Mouse (Mus musculus) neural tube, embryonic 14.5 days (tissue): ENCODE measurements at regions not wholly inside any gene's neighbourhood (a gene's known extent, or its start where the extent isn't known, plus 50 kb on each side); places are given as distances from the start of the nearest gene placed in this dataset.

Source experiments
- ATAC-seq: fragments of 200-750 bp; cut with Nextera tagmentation; 2 replicates; pipeline ENCODE4 v1.8.0; 2017; ENCODE audit warnings: low read depth, mild to moderate bottlenecking, moderate TSS enrichment, moderate library complexity
- H3K27ac ChIP-seq: fragments of 300-500 bp; sonication (generic); 2 replicates; pipeline ENCODE4 v1.5.1; 2014; ENCODE audit warnings: low read depth, mild to moderate bottlenecking, control low read depth, low read length, moderate library complexity, mixed read lengths
- H3K27me3 ChIP-seq: fragments of 300-500 bp; sonication (generic); 2 replicates; pipeline ENCODE4 v1.6.1; 2014; ENCODE audit warnings: low read length; ENCODE audit not compliant: control insufficient read depth, insufficient read depth
- H3K36me3 ChIP-seq: fragments of 300-500 bp; sonication (generic); 2 replicates; pipeline ENCODE4 v1.6.1; 2014; ENCODE audit warnings: low read length, mixed read lengths; ENCODE audit not compliant: control insufficient read depth, insufficient read depth
- H3K4me1 ChIP-seq: fragments of 300-500 bp; sonication (generic); 2 replicates; pipeline ENCODE4 v1.6.1; 2014; ENCODE audit warnings: low read length; ENCODE audit not compliant: control insufficient read depth, insufficient read depth
- H3K4me2 ChIP-seq: fragments of 300-500 bp; sonication (generic); 2 replicates; pipeline ENCODE4 v1.6.1; 2014; ENCODE audit warnings: mild to moderate bottlenecking, low read depth, low read length, control low read depth
- H3K4me3 ChIP-seq: fragments of 300-500 bp; sonication (generic); 2 replicates; pipeline ENCODE4 v1.5.1; 2014; ENCODE audit warnings: low read depth, low read length, control low read depth, mixed read lengths
- H3K9ac ChIP-seq: fragments of 300-500 bp; sonication (generic); replicated peaks from 2 replicates; pipeline ENCODE4 v1.6.1; 2014; ENCODE audit warnings: low read depth, mild to moderate bottlenecking, control low read depth, low read length, mixed read lengths
- H3K9me3 ChIP-seq: fragments of 300-500 bp; sonication (generic); 2 replicates; pipeline ENCODE4 v1.6.1; 2016; ENCODE audit warnings: low read length; ENCODE audit not compliant: control insufficient read depth
- WGBS: fragments of 180-500 bp; shearing (Covaris S2); extraction: QIAGEN DNeasy Blood & Tissue Kit; methylation state at CpG from one replicate; pipeline ENCODE4 v1.1.7; 2014; 5-methylcytosine and 5-hydroxymethylcytosine counted together

- Histone ChIP-seq H3K4me3 (no peak overlapping the region), H3K4me1 (no peaks in the 10 kb centered on the region), H3K9me3 (no peaks in the 10 kb centered on the region), H3K4me2 (no peak overlapping the region), H3K27ac (no peak overlapping the region), H3K27me3 (no peaks in the 10 kb centered on the region), H3K36me3 (no peaks in the 10 kb centered on the region), H3K9ac (no peak overlapping the region)
- WGBS: 10% methylated on average over 9 of the region's 9 CpGs
- 0 out of 2 replicates have a peak, but pooled peaks have one; percentile 49 for ATAC-seq
Measured at GRCm38 (mm10) chr1:35457591-35457990, 607.8 kb downstream of the Plekhb2 start.

- H3K36me3 ChIP-seq: no peaks in the 10 kb centered on the region
- H3K9ac ChIP-seq: no peak overlapping the region
- H3K4me1 ChIP-seq: no peaks in the 10 kb centered on the region
- no peaks in the 10 kb centered on the region for H3K27me3 ChIP-seq
- no peak overlapping the region for H3K27ac ChIP-seq
- no peak overlapping the region for H3K4me3 ChIP-seq
- H3K9me3 ChIP-seq: no peaks in the 10 kb centered on the region
- no peak overlapping the region for H3K4me2 ChIP-seq
- 65% methylated on average over 3 of the region's 3 CpGs for WGBS
- no peak for ATAC-seq
Measured at GRCm38 (mm10) chr1:35465081-35465480, 603.1 kb upstream of the Hs6st1 start.

- H3K4me3 ChIP-seq: no peak overlapping the region
- H3K27ac ChIP-seq: no peak overlapping the region
- no peaks in the 10 kb centered on the region for H3K36me3 ChIP-seq
- H3K4me1 ChIP-seq: no peaks in the 10 kb centered on the region
- no peak overlapping the region for H3K9ac ChIP-seq
- ATAC-seq: peak; percentile 51; the same call in 1 of the 2 replicates
- H3K9me3 ChIP-seq: peaks cover 1% of the 10 kb centered on the region
- 23% methylated on average over 4 of the region's 4 CpGs for WGBS
- no peaks in the 10 kb centered on the region for H3K27me3 ChIP-seq
- no peak overlapping the region for H3K4me2 ChIP-seq
Measured at GRCm38 (mm10) chr1:35469185-35469753, 598.9 kb upstream of the Hs6st1 start.

- WGBS: 87% methylated on average over 1 of the region's 1 CpGs
- ATAC-seq: no peak
- H3K4me1 ChIP-seq: no peaks in the 10 kb centered on the region
- no peaks in the 10 kb centered on the region for H3K36me3 ChIP-seq
- no peak overlapping the region for H3K4me2 ChIP-seq
- no peak overlapping the region for H3K4me3 ChIP-seq
- H3K9me3 ChIP-seq: peaks cover 3% of the 10 kb centered on the region
- H3K27ac ChIP-seq: no peak overlapping the region
- H3K9ac ChIP-seq: no peak overlapping the region
- no peaks in the 10 kb centered on the region for H3K27me3 ChIP-seq
Measured at GRCm38 (mm10) chr1:35478262-35478661, 589.9 kb upstream of the Hs6st1 start.

- no peak overlapping the region for H3K27ac ChIP-seq
- ATAC-seq: peak; percentile 70; the same call in 1 of the 2 replicates
- no peak overlapping the region for H3K4me2 ChIP-seq
- WGBS: 22% methylated on average over 5 of the region's 5 CpGs
- H3K36me3 ChIP-seq: no peaks in the 10 kb centered on the region
- no peaks in the 10 kb centered on the region for H3K9me3 ChIP-seq
- no peaks in the 10 kb centered on the region for H3K27me3 ChIP-seq
- no peak overlapping the region for H3K9ac ChIP-seq
- H3K4me3 ChIP-seq: no peak overlapping the region
- H3K4me1 ChIP-seq: no peaks in the 10 kb centered on the region
Measured at GRCm38 (mm10) chr1:35495963-35496362, 572.2 kb upstream of the Hs6st1 start.

GRCm38 (mm10) chr1:35522951-35523350, 545.2 kb upstream of the Hs6st1 start:
- no peak overlapping the region for H3K9ac ChIP-seq
- peaks cover 7% of the 10 kb centered on the region; the same call in 1 of the 2 replicates for H3K4me1 ChIP-seq
- no peak overlapping the region for H3K4me2 ChIP-seq
- WGBS: 72% methylated on average over 5 of the region's 5 CpGs
- H3K27ac ChIP-seq: no peak overlapping the region
- ATAC-seq: no peak
- no peaks in the 10 kb centered on the region for H3K36me3 ChIP-seq
- H3K27me3 ChIP-seq: no peaks in the 10 kb centered on the region
- H3K9me3 ChIP-seq: no peaks in the 10 kb centered on the region
- no peak overlapping the region for H3K4me3 ChIP-seq

- Histone ChIP-seq H3K9me3 (no peaks in the 10 kb centered on the region), H3K4me1 (peaks cover 11% of the 10 kb centered on the region; the same call in 1 of the 2 replicates), H3K9ac (no peak overlapping the region), H3K27me3 (no peaks in the 10 kb centered on the region), H3K36me3 (no peaks in the 10 kb centered on the region), H3K27ac (no peak overlapping the region), H3K4me3 (no peak overlapping the region), H3K4me2 (no peak overlapping the region)
- no peak for ATAC-seq
- 53% methylated on average over 2 of the region's 2 CpGs for WGBS
Measured at GRCm38 (mm10) chr1:35523790-35524362, 544.3 kb upstream of the Hs6st1 start.

GRCm38 (mm10) chr1:35524788-35525187, 543.4 kb upstream of the Hs6st1 start:
- Histone ChIP-seq H3K36me3 (no peaks in the 10 kb centered on the region), H3K4me2 (no peak overlapping the region), H3K27ac (no peak overlapping the region), H3K9me3 (no peaks in the 10 kb centered on the region), H3K27me3 (no peaks in the 10 kb centered on the region), H3K4me1 (peaks cover 11% of the 10 kb centered on the region; the same call in 1 of the 2 replicates), H3K4me3 (no peak overlapping the region), H3K9ac (no peak overlapping the region)
- 30% methylated on average over 5 of the region's 5 CpGs for WGBS
- 0 out of 2 replicates have a peak, but pooled peaks have one; percentile 5 for ATAC-seq

GRCm38 (mm10) chr1:35527750-35528476, 540.3 kb upstream of the Hs6st1 start:
- Histone ChIP-seq H3K27me3 (no peaks in the 10 kb centered on the region), H3K9me3 (no peaks in the 10 kb centered on the region), H3K4me3 (no peak overlapping the region), H3K4me1 (peaks cover 11% of the 10 kb centered on the region; the same call in 1 of the 2 replicates), H3K9ac (no peak overlapping the region), H3K27ac (peak overlapping the region; percentile 28; the same call in 1 of the 2 replicates), H3K36me3 (no peaks in the 10 kb centered on the region), H3K4me2 (peak overlapping the region; percentile 11; the same call in 1 of the 2 replicates)
- ATAC-seq: peak; percentile 86
- 34% methylated on average over 12 of the region's 12 CpGs for WGBS
